8 mouse cellular contexts compared by ENCODE assay signal in genomic region chr10:8885201-8885600, GRCm38 (mm10). TPM values are rescaled to one million over a fixed set of nuclear protein-coding genes. Genes with fewer than 3 reads are reported as not detected.
DNase-seq lines count a peak whose midpoint lies in the region; ATAC-seq lines count a peak whose summit lies in the region.

No protein-coding gene starts in this region.

- no peaks in the 10 kb centered on the region for H3K9me3 ChIP-seq in embryonic facial prominence, embryonic 11.5 days (replicated peaks; ENCODE audit: control insufficient read depth, low read length)
- no peaks in the 10 kb centered on the region for H3K9me3 ChIP-seq in intestine, embryonic 16.5 days (ENCODE audit: control insufficient read depth, low read length)

- no peaks in the 10 kb centered on the region for H3K27me3 ChIP-seq in embryonic facial prominence, embryonic 11.5 days (ENCODE audit: control insufficient read depth, insufficient read depth, low read length)
- no peaks in the 10 kb centered on the region for H3K27me3 ChIP-seq in intestine, embryonic 16.5 days (replicated peaks; ENCODE audit: control insufficient read depth, insufficient read depth, low read length)

- ATAC-seq in embryonic facial prominence, embryonic 11.5 days (replicated peaks; ENCODE audit: insufficient number of reproducible peaks, low FRiP score, low TSS enrichment, low read depth): no peak
- no peak for ATAC-seq in intestine, embryonic 16.5 days

- no peaks in the 10 kb centered on the region for H3K36me3 ChIP-seq in embryonic facial prominence, embryonic 11.5 days (replicated peaks; ENCODE audit: control insufficient read depth, insufficient read depth, low read depth, low read length)
- H3K36me3 ChIP-seq in intestine, embryonic 16.5 days (ENCODE audit: control insufficient read depth, insufficient read depth, low read length): no peaks in the 10 kb centered on the region

- peak overlapping the region; percentile 81 for H3K9ac ChIP-seq in embryonic facial prominence, embryonic 11.5 days (replicated peaks; ENCODE audit: low read length)
- peak overlapping the region; percentile 84 for H3K9ac ChIP-seq in intestine, embryonic 16.5 days (ENCODE audit: low read depth, low read length)

- peak; percentile 26 for DNase-seq in embryo, embryonic 10 days (ENCODE audit: low spot score)
- no peak for DNase-seq in embryo, embryonic 11 days
- no peak for DNase-seq in embryonic facial prominence, embryonic 11.5 days (ENCODE audit: low spot score)
- peak; percentile 31 for DNase-seq in mesoderm, embryonic 11.5 days (ENCODE audit: low read depth, low spot score)
- DNase-seq in yolk sac, embryonic 10.5 days (ENCODE audit: low spot score): no peak
- no peak for DNase-seq in MN1 (ENCODE audit: low spot score)
- no peak for DNase-seq in urinary bladder, postnatal 10 days (ENCODE audit: low spot score)

- peak overlapping the region; percentile 75 for H3K4me3 ChIP-seq in embryonic facial prominence, embryonic 11.5 days (ENCODE audit: low read depth, low read length)
- peak overlapping the region; percentile 83 for H3K4me3 ChIP-seq in intestine, embryonic 16.5 days (ENCODE audit: low read length)

- WGBS in embryonic facial prominence, embryonic 11.5 days: 1% methylated on average over 11 of the region's 11 CpGs
- 2% methylated on average over 11 of the region's 11 CpGs for WGBS in intestine, embryonic 16.5 days

- peaks cover 3% of the 10 kb centered on the region; the same call in 1 of the 2 replicates for H3K4me1 ChIP-seq in embryonic facial prominence, embryonic 11.5 days (ENCODE audit: control insufficient read depth, insufficient read depth, low read length)
- peaks cover 15% of the 10 kb centered on the region for H3K4me1 ChIP-seq in intestine, embryonic 16.5 days (ENCODE audit: control insufficient read depth, insufficient read depth, low read length)

- no peak overlapping the region for H3K27ac ChIP-seq in embryonic facial prominence, embryonic 11.5 days (replicated peaks; ENCODE audit: low read depth, low read length)
- H3K27ac ChIP-seq in intestine, embryonic 16.5 days (ENCODE audit: low read length): peak overlapping the region; percentile 99

- H3K4me2 ChIP-seq in embryonic facial prominence, embryonic 11.5 days (ENCODE audit: low read depth, low read length): peak overlapping the region; percentile 55
- peak overlapping the region; percentile 82 for H3K4me2 ChIP-seq in intestine, embryonic 16.5 days (ENCODE audit: low read depth, low read length)

RNA-seq across cellular contexts. Expression of gene Sash1, which starts 0.7 kb away (rescaled TPM):
- 3.3 and 3.9 TPM in 2 replicates for polyA plus RNA-seq in embryonic facial prominence, embryonic 11.5 days (2014; fragmentation: Nextera tagmentation; extraction: Ambion mirVana)
- 2.3 and 2.8 TPM in 2 replicates for polyA plus RNA-seq in intestine, embryonic 16.5 days (2015; fragmentation: Nextera tagmentation; extraction: Ambion mirVana)

Comparison
In these comparisons a context has a peak if more than half of its experiments do, and no peak if none do; other contexts are left out.
1. DNase-seq: peak in embryo, embryonic 10 days (single experiment) and mesoderm, embryonic 11.5 days (single experiment); none in embryo, embryonic 11 days (single experiment), embryonic facial prominence, embryonic 11.5 days (single experiment), yolk sac, embryonic 10.5 days (single experiment), MN1 (single experiment) and urinary bladder, postnatal 10 days (single experiment).